Mouse (Mus musculus) liver, embryonic 14.5 days (tissue): ENCODE results near the gene 4930556J24Rik.

Experiments
- CTCF ChIP-seq: IDR thresholded peaks from 2 replicates; pipeline ENCODE4 v1.5.1; 2016; ENCODE audit warnings: antibody characterized with exemption, low read depth, control low read depth
- EP300 ChIP-seq: IDR thresholded peaks from 2 replicates; pipeline ENCODE4 v1.6.1; 2016; ENCODE audit warnings: antibody characterized with exemption, low read depth

DNA sequence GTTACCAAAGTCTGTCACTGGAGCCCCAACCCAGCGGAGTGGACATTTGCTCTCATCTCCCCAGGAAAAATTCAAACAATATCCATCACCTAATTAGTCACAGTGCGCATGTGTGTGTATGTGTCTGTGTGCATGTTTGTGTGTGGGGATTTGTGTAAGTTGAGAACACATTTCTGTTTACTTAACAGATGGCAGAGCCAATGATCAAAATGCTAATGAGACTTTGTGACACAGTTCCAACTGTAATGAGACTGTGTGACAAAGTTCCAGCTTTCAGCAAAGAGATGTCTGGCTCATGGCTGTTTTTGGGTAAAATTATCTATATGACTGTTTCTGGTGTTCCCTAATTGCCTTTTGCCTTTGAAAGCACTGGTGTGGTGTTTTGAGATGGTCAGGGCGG is 40.3 kb downstream of the 4930556J24Rik start:
- TF ChIP-seq CTCF (no peak), EP300 (no peak)
